13 mouse cellular contexts compared by ENCODE assay signal in the genomic region with DNA sequence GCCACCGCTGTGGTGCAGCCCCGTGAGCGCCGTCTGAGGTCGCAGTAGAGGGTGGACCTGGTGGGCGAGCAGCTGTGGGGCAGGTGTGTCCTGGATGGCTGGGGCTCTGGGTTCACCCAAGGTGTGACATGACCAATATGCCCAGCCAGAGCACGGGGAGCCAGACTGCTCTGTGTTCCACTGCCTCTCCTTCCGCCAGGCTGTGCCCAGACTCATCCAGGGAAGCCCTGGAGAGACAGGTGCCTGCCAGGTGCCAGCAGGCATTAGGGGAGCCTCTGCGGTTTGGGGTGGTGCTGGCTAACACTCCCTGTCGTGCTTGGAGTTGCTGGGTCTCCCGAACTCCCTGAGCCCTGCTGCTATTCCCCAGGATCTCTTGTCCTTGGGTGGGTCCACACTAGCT.
"Had no signal": no experiment of that assay in that cellular context is flagged by ENCODE, and none has a peak within 500 bp of the region (broad histone marks: within the 10 kb centered on the region; RNA-seq: fewer than 3 reads in every experiment).

No protein-coding gene starts in this region.

- H3K36me3 ChIP-seq: limb, embryonic 15.5 days; liver, embryonic 12.5 days; midbrain, embryonic 15.5 days had no signal

- H3K4me1 ChIP-seq: limb, embryonic 15.5 days; liver, embryonic 12.5 days had no signal

- H3K9ac ChIP-seq: limb, embryonic 15.5 days; liver, embryonic 12.5 days; lung, embryonic 14.5 days; midbrain, embryonic 15.5 days had no signal

- ATAC-seq: liver, embryonic 12.5 days; midbrain, embryonic 15.5 days had no signal

- H3K27ac ChIP-seq: limb, embryonic 15.5 days; liver, embryonic 12.5 days; midbrain, embryonic 15.5 days had no signal

- H3K4me3 ChIP-seq: limb, embryonic 15.5 days; liver, embryonic 12.5 days; midbrain, embryonic 15.5 days had no signal

- DNase-seq: kidney, postnatal 36 days; layer of hippocampus, adult 9-11 months; layer of hippocampus, postnatal 36 days; lung, embryonic 14.5 days; lung, postnatal 10 days; lung, postnatal 4 days; right cerebral cortex, adult 18-20 months; right cerebral cortex, postnatal 25 days; thymus, postnatal 36 days had no signal

- H3K9me3 ChIP-seq: limb, embryonic 15.5 days; liver, embryonic 12.5 days; midbrain, embryonic 15.5 days had no signal

- H3K4me2 ChIP-seq: limb, embryonic 15.5 days; liver, embryonic 12.5 days; lung, embryonic 14.5 days; midbrain, embryonic 11.5 days; midbrain, embryonic 15.5 days had no signal
